Mouse (Mus musculus) liver, adult 2 months (tissue): ENCODE data around the gene Adm2.

Experiments
- CTCF ChIP-seq: fragments of 200-500 bp; IDR thresholded peaks from 2 replicates; pipeline ENCODE4 v1.5.1; 2011; ENCODE audit warnings: low read depth, low read length, control low read depth
- POLR2A ChIP-seq: fragments of 200-500 bp; IDR thresholded peaks from 2 replicates; pipeline ENCODE4 v1.6.1; 2011; ENCODE audit warnings: low read length, control low read depth; ENCODE audit not compliant: insufficient read depth; ENCODE audit errors: extremely low read depth

GRCm38 (mm10) chr15:89365141-89365551, 42.6 kb downstream of the Adm2 start:
- TF ChIP-seq CTCF (no peak), POLR2A (no peak)
